Mouse (Mus musculus): ENCODE results near the gene Pear1. TPM values are rescaled to one million over a fixed set of nuclear protein-coding genes. Genes with fewer than 3 reads are reported as not detected.
"Not testable (repeated sequence)": the region's sequence is repeated elsewhere in the genome, so short reads cannot be mapped to it uniquely, and the experiment has no call there.

The Pear1 gene
- polyA plus RNA-seq (2011; ENCODE audit: insufficient read depth, insufficient read length, low replicate concordance, missing spikeins), result 17.6 and 22.4 TPM in 2 replicates

- not testable (repeated sequence) for H3K4me3 ChIP-seq (replicated peaks; ENCODE audit: control insufficient read depth, low read depth, low read length); H3K27ac ChIP-seq (ENCODE audit: control insufficient read depth, insufficient read depth, low read depth, low read length, poor library complexity); H3K4me1 ChIP-seq (ENCODE audit: control insufficient read depth, insufficient read depth, low read length)
- 88% methylated on average over 1 of the region's 1 CpGs for WGBS
Observed at GRCm38 (mm10) chr3:87824206-87824605, at the start of gene Pear1. Gene Pear1, minus strand, starts transcription at chr3:87824306.

- not testable (repeated sequence) for H3K4me1 ChIP-seq (ENCODE audit: control insufficient read depth, insufficient read depth, low read length); H3K4me3 ChIP-seq (replicated peaks; ENCODE audit: control insufficient read depth, low read depth, low read length); H3K27ac ChIP-seq (ENCODE audit: control insufficient read depth, insufficient read depth, low read depth, low read length, poor library complexity)
- 83% methylated on average over 4 of the region's 4 CpGs for WGBS
Observed at GRCm38 (mm10) chr3:87864111-87864510, 40.0 kb upstream of the Pear1 start.

- Histone ChIP-seq H3K4me1 (ENCODE audit: control insufficient read depth, insufficient read depth, low read length) (no peaks in the 10 kb centered on the region), H3K27ac (ENCODE audit: control insufficient read depth, insufficient read depth, low read depth, low read length, poor library complexity) (no peak overlapping the region), H3K4me3 (replicated peaks; ENCODE audit: control insufficient read depth, low read depth, low read length) (no peak overlapping the region)
- 22% methylated on average over 3 of the region's 3 CpGs for WGBS
- TF ChIP-seq CTCF (IDR thresholded peaks at IDR 0.05; ENCODE audit: control insufficient read depth, insufficient read depth, low read length) (peak; percentile 57), POLR2A (IDR thresholded peaks at IDR 0.05; ENCODE audit: borderline replicate concordance, control insufficient read depth, low read depth, low read length) (no peak)
Observed at GRCm38 (mm10) chr3:87859813-87860212, 35.7 kb upstream of the Pear1 start.

- Histone ChIP-seq H3K4me3 (replicated peaks; ENCODE audit: control insufficient read depth, low read depth, low read length) (no peak overlapping the region), H3K4me1 (ENCODE audit: control insufficient read depth, insufficient read depth, low read length) (no peaks in the 10 kb centered on the region), H3K27ac (ENCODE audit: control insufficient read depth, insufficient read depth, low read depth, low read length, poor library complexity) (no peak overlapping the region)
- 89% methylated on average over 8 of the region's 8 CpGs for WGBS
- TF ChIP-seq CTCF (IDR thresholded peaks at IDR 0.05; ENCODE audit: control insufficient read depth, insufficient read depth, low read length) (no peak), POLR2A (IDR thresholded peaks at IDR 0.05; ENCODE audit: borderline replicate concordance, control insufficient read depth, low read depth, low read length) (no peak)
Observed at GRCm38 (mm10) chr3:87857666-87858065, 33.6 kb upstream of the Pear1 start.

- Histone ChIP-seq H3K27ac (ENCODE audit: control insufficient read depth, insufficient read depth, low read depth, low read length, poor library complexity) (no peak overlapping the region), H3K4me1 (ENCODE audit: control insufficient read depth, insufficient read depth, low read length) (no peaks in the 10 kb centered on the region), H3K4me3 (replicated peaks; ENCODE audit: control insufficient read depth, low read depth, low read length) (no peak overlapping the region)
- TF ChIP-seq POLR2A (IDR thresholded peaks at IDR 0.05; ENCODE audit: borderline replicate concordance, control insufficient read depth, low read depth, low read length), result no peak
- no peak for TF ChIP-seq CTCF (IDR thresholded peaks at IDR 0.05; ENCODE audit: control insufficient read depth, insufficient read depth, low read length)
- WGBS, result 66% methylated on average over 8 of the region's 8 CpGs
Observed at GRCm38 (mm10) chr3:87855936-87856335, 31.8 kb upstream of the Pear1 start.

- TF ChIP-seq CTCF (IDR thresholded peaks at IDR 0.05; ENCODE audit: control insufficient read depth, insufficient read depth, low read length) (no peak), POLR2A (IDR thresholded peaks at IDR 0.05; ENCODE audit: borderline replicate concordance, control insufficient read depth, low read depth, low read length) (no peak)
- no peak overlapping the region for H3K4me3 ChIP-seq (replicated peaks; ENCODE audit: control insufficient read depth, low read depth, low read length)
- no peak overlapping the region for H3K27ac ChIP-seq (ENCODE audit: control insufficient read depth, insufficient read depth, low read depth, low read length, poor library complexity)
- WGBS, result 74% methylated on average over 7 of the region's 7 CpGs
- no peaks in the 10 kb centered on the region for H3K4me1 ChIP-seq (ENCODE audit: control insufficient read depth, insufficient read depth, low read length)
Observed at GRCm38 (mm10) chr3:87854795-87855568, 30.9 kb upstream of the Pear1 start.

GRCm38 (mm10) chr3:87849117-87849516 is 25.0 kb upstream of the Pear1 start:
- TF ChIP-seq CTCF (IDR thresholded peaks at IDR 0.05; ENCODE audit: control insufficient read depth, insufficient read depth, low read length) (no peak), POLR2A (IDR thresholded peaks at IDR 0.05; ENCODE audit: borderline replicate concordance, control insufficient read depth, low read depth, low read length) (no peak)
- Histone ChIP-seq H3K4me3 (replicated peaks; ENCODE audit: control insufficient read depth, low read depth, low read length) (no peak overlapping the region), H3K27ac (ENCODE audit: control insufficient read depth, insufficient read depth, low read depth, low read length, poor library complexity) (no peak overlapping the region; the same call in 1 of the 2 replicates), H3K4me1 (ENCODE audit: control insufficient read depth, insufficient read depth, low read length) (peaks cover 7% of the 10 kb centered on the region)
- 46% methylated on average over 14 of the region's 14 CpGs for WGBS

- 14% methylated on average over 5 of the region's 5 CpGs for WGBS
- Histone ChIP-seq H3K4me1 (ENCODE audit: control insufficient read depth, insufficient read depth, low read length) (peaks cover 7% of the 10 kb centered on the region), H3K4me3 (replicated peaks; ENCODE audit: control insufficient read depth, low read depth, low read length) (no peak overlapping the region), H3K27ac (ENCODE audit: control insufficient read depth, insufficient read depth, low read depth, low read length, poor library complexity) (0 out of 2 replicates have a peak overlapping the region, but pooled peaks have one; percentile 70)
- TF ChIP-seq CTCF (IDR thresholded peaks at IDR 0.05; ENCODE audit: control insufficient read depth, insufficient read depth, low read length) (no peak), POLR2A (IDR thresholded peaks at IDR 0.05; ENCODE audit: borderline replicate concordance, control insufficient read depth, low read depth, low read length) (no peak)
Observed at GRCm38 (mm10) chr3:87847680-87848079, 23.6 kb upstream of the Pear1 start.

GRCm38 (mm10) chr3:87846650-87847110 is 22.6 kb upstream of the Pear1 start, which contains the start of gene Sh2d2a:
Gene Sh2d2a, plus strand, starts transcription at chr3:87846755.
- WGBS, result 40% methylated on average over 7 of the region's 7 CpGs
- TF ChIP-seq POLR2A (IDR thresholded peaks at IDR 0.05; ENCODE audit: borderline replicate concordance, control insufficient read depth, low read depth, low read length), result no peak
- TF ChIP-seq CTCF (IDR thresholded peaks at IDR 0.05; ENCODE audit: control insufficient read depth, insufficient read depth, low read length), result no peak
- peaks cover 7% of the 10 kb centered on the region for H3K4me1 ChIP-seq (ENCODE audit: control insufficient read depth, insufficient read depth, low read length)
- peak within 1 kb of the TSS; percentile 70 for H3K27ac ChIP-seq (ENCODE audit: control insufficient read depth, insufficient read depth, low read depth, low read length, poor library complexity)
- H3K4me3 ChIP-seq (replicated peaks; ENCODE audit: control insufficient read depth, low read depth, low read length), result peak within 1 kb of the TSS; percentile 25
